Mouse (Mus musculus) liver, embryonic 15.5 days (tissue): ENCODE results near the gene Abca14. TPM values are rescaled to one million over a fixed set of nuclear protein-coding genes. Genes with fewer than 3 reads are reported as not detected.

Experiments
- ATAC-seq: fragments of 200-750 bp; cut with Nextera tagmentation; 2 replicates; pipeline ENCODE4 v1.8.0; 2017; ENCODE audit warnings: moderate number of reproducible peaks, mild to moderate bottlenecking, moderate library complexity; ENCODE audit not compliant: insufficient read depth
- H3K27ac ChIP-seq: fragments of 300-500 bp; sonication (generic); replicated peaks from 2 replicates; pipeline ENCODE4 v1.5.1; 2015; ENCODE audit warnings: mild to moderate bottlenecking, inconsistent platforms
- H3K27me3 ChIP-seq: fragments of 300-500 bp; sonication (generic); 2 replicates; pipeline ENCODE4 v1.6.1; 2015; ENCODE audit warnings: mild to moderate bottlenecking, inconsistent platforms
- H3K36me3 ChIP-seq: fragments of 300-500 bp; sonication (generic); replicated peaks from 2 replicates; pipeline ENCODE4 v1.6.1; 2015; ENCODE audit warnings: moderate library complexity, mild to moderate bottlenecking, inconsistent platforms
- H3K4me1 ChIP-seq: fragments of 300-500 bp; sonication (generic); replicated peaks from 2 replicates; pipeline ENCODE4 v1.6.1; 2015; ENCODE audit warnings: inconsistent platforms
- H3K4me2 ChIP-seq: fragments of 300-500 bp; sonication (generic); 2 replicates; pipeline ENCODE4 v1.6.1; 2015; ENCODE audit warnings: moderate library complexity, mild to moderate bottlenecking, inconsistent platforms
- H3K4me3 ChIP-seq: fragments of 300-500 bp; sonication (generic); replicated peaks from 2 replicates; pipeline ENCODE4 v1.5.1; 2015; ENCODE audit warnings: mild to moderate bottlenecking, inconsistent platforms
- H3K9ac ChIP-seq: fragments of 300-500 bp; sonication (generic); 2 replicates; pipeline ENCODE4 v1.6.1; 2015; ENCODE audit warnings: moderate library complexity, mild to moderate bottlenecking, inconsistent platforms
- H3K9me3 ChIP-seq: fragments of 300-500 bp; sonication (generic); replicated peaks from 2 replicates; pipeline ENCODE4 v1.6.1; 2016; ENCODE audit warnings: inconsistent platforms
- WGBS: fragments of 180-500 bp; shearing (Covaris S2); methylation state at CpG from one replicate; pipeline ENCODE4 v1.1.7; 2015; ENCODE audit warnings: mixed read lengths; ENCODE audit not compliant: insufficient replicate concordance; 5-methylcytosine and 5-hydroxymethylcytosine counted together
- polyA plus RNA-seq: library from polyadenylated mRNA; unstranded; fragments of >200 nt; fragmentation: Nextera tagmentation; extraction: Ambion mirVana; gene quantifications from 2 replicates; pipeline ENCODE4 v1.2.1, GENCODE M21; 2015

Abca14 gene
- polyA plus RNA-seq, 1 experiment from 2014 or later: not detected

DNA sequence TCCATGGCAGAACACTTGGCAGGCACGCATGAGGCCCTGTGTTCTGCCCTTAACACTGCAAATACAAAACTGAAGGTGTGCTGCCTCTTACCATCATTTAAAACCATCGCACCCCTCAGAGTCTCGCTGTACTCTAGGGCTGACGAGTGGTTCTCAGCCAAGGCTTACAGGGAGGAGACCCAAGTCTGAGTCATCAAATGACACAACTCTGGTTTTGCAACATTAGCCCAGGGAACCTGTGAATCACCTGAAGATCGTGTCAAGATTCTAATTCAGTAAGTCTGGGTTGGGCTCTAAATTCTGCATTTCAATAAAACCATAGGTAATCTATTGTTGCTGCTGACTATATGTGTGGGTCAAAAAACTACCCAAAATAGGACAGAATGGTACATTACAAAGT is 23.2 kb upstream of the Abca14 start:
- Histone ChIP-seq H3K9ac (no peak overlapping the region), H3K4me1 (0 out of 2 replicates have a peak, but pooled peaks cover 3% of the 10 kb centered on the region), H3K4me2 (no peak overlapping the region), H3K27ac (no peak overlapping the region), H3K36me3 (no peaks in the 10 kb centered on the region), H3K27me3 (no peaks in the 10 kb centered on the region), H3K9me3 (no peaks in the 10 kb centered on the region), H3K4me3 (no peak overlapping the region)
- no peak for ATAC-seq
- WGBS: 52% methylated on average over 5 of the region's 5 CpGs

DNA sequence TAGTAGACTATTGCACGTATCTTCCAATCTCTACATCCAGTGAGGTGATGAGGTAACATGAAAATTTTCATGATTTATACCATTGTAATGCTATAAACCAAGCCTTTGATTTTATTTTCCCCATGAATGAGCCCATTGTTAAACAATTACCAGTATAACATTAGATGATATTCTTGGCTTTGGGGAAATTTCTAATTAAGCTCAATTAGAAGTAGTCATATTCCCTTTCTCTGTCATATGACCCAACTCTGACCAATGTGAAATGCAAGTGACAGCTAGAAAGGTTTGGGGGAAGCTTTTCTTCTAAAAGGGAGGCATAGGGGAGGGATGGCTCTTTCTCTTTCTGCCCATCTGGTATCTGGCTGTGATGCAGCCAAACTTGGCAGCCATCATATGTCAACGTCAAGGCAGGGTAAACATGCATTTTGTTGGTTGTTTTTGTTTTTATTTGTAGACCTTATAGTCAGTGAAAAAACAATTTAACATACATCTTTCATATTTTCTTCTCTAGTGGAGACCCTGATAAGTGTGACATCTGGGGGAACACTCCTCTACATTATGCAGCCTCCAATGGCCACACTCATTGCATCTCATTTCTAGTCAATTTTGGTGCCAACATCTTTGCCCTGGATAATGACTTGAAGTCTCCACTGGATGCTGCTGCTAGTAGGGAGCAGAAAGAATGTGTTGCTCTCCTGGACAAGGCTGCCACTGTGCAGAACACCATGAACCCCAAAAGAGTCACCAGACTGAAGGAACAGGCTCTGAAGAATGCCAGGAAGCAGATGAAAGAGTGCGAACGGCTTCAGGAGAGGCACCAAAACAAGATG is 22.1 kb upstream of the Abca14 start:
- WGBS: 76% methylated on average over 4 of the region's 4 CpGs
- ATAC-seq: no peak
- Histone ChIP-seq H3K36me3 (no peaks in the 10 kb centered on the region), H3K4me3 (no peak overlapping the region), H3K9ac (no peak overlapping the region), H3K27me3 (no peaks in the 10 kb centered on the region), H3K4me2 (no peak overlapping the region), H3K9me3 (no peaks in the 10 kb centered on the region), H3K27ac (no peak overlapping the region), H3K4me1 (0 out of 2 replicates have a peak, but pooled peaks cover 3% of the 10 kb centered on the region)

DNA sequence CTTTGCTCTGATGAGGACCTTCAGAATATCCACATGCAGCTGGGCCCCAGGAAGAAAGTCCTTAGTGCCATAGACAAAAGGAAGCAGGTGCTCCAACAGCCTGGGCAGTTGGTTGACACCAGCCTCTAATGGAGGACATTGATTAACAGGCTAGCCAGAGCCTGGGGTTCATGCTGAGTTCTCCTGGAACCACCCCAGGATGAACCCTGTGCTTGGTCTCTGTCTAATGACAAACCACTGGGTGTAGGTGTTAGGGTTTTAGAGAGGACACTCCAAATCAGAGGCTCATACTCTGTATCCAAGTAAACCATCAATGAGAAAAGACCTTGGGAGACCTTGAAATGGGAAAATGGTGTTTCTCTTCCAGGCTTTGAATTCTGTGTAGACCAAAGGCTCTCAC is 20.9 kb upstream of the Abca14 start:
- no peaks in the 10 kb centered on the region for H3K27me3 ChIP-seq
- no peak overlapping the region for H3K9ac ChIP-seq
- no peak overlapping the region for H3K4me3 ChIP-seq
- ATAC-seq: no peak
- no peaks in the 10 kb centered on the region for H3K36me3 ChIP-seq
- H3K4me2 ChIP-seq: no peak overlapping the region
- H3K27ac ChIP-seq: no peak overlapping the region
- no peaks in the 10 kb centered on the region for H3K9me3 ChIP-seq
- H3K4me1 ChIP-seq: 0 out of 2 replicates have a peak, but pooled peaks cover 3% of the 10 kb centered on the region

DNA sequence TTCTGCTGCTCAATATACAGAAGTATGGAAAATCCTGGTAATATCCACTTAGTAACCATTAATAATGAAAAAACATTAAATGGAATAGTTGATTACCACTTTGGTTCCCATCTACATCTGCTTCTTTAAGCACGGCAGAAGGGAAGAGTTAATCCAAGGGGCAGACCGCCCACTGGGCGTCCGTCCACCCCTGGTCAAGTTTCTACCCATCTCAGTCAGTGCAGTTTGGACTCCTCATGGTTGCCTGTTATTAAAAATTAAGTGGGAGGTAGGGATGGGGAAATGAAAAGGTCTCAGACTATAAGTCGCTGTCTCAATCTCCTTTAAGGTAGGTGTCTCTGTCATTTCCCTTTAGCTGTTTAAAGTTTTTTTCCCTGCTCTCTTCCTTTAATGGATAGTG is 14.8 kb upstream of the Abca14 start:
- no peak for ATAC-seq
- 73% methylated on average over 5 of the region's 5 CpGs for WGBS

DNA sequence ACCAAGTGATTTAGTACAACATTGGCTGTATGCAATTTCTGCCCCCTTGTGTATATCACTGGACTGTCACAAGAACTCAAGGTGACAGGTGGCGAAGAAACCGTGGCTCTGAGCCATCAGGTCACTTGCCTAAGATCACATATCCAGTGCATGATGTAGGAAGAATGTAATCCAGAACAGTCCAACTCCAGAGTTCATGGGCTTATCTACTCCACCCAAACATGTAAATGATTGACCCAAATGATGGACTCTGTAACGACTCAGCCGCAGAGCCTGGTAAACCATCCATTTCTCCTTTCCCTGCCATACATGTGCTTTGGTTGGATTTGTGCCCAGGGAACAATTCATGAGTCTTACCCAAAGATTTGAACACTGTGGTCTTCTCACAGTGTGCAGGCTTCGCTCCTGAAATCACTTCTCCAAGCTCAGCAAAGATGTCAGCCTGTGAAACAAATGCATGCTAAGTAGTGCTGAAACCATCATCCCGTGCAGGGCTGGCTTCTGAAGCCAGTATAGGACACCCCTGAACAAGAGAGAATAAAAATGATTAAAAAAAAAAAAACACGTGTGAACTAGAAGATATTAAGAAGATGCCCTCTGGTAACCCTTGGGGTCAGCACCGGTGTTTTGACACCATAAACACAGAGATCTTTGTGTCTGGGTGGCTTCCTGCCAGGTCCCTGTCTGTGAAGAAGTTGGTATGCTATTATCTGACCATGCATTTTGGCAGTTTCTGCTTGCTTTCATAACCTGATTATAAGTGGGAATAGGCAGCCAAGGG is 14.2 kb upstream of the Abca14 start:
- 55% methylated on average over 8 of the region's 8 CpGs for WGBS
- Histone ChIP-seq H3K9ac (no peak overlapping the region), H3K27me3 (no peaks in the 10 kb centered on the region), H3K4me2 (no peak overlapping the region), H3K36me3 (no peaks in the 10 kb centered on the region), H3K9me3 (no peaks in the 10 kb centered on the region), H3K4me1 (no peaks in the 10 kb centered on the region), H3K4me3 (no peak overlapping the region), H3K27ac (peak overlapping the region; percentile 57; the same call in 1 of the 2 replicates)
- ATAC-seq: peak; percentile 79

More for the DNA sequence above, 14.8 kb upstream of the Abca14 start:
- H3K27ac ChIP-seq: peak overlapping the region; percentile 33; the same call in 1 of the 2 replicates
- H3K27me3 ChIP-seq: no peaks in the 10 kb centered on the region
- no peaks in the 10 kb centered on the region for H3K4me1 ChIP-seq
- no peaks in the 10 kb centered on the region for H3K9me3 ChIP-seq
- no peak overlapping the region for H3K4me3 ChIP-seq
- no peak overlapping the region for H3K4me2 ChIP-seq
- no peak overlapping the region for H3K9ac ChIP-seq
- H3K36me3 ChIP-seq: no peaks in the 10 kb centered on the region

DNA sequence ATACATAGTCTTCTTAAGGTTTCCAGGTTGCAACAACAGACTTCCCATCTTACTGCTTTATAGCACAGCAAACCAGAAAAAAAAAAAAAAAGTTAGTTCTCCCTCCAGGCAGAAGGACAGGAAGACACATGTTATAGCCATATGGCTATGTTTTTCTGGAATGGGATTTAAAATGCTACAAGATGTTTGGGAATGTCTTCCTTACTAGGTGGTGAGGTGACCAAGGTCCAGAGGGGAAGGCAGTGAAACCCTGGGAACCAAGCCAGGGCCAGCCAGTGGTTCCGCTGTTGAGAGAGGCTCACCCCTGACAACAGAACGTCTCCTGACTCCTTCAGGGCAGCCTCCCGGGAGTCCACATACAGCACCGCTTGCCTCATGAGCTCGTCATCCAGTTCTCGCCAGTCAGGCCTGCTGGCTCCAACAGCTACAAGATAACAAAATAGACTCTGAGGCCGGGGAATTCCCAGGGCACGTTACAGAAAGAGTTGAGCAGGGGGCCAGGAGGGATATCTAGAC is 13.6 kb upstream of the Abca14 start:
- Histone ChIP-seq H3K9ac (no peak overlapping the region), H3K4me1 (no peaks in the 10 kb centered on the region), H3K27ac (peak overlapping the region; percentile 57; the same call in 1 of the 2 replicates), H3K4me2 (no peak overlapping the region), H3K4me3 (no peak overlapping the region), H3K36me3 (no peaks in the 10 kb centered on the region), H3K27me3 (no peaks in the 10 kb centered on the region), H3K9me3 (no peaks in the 10 kb centered on the region)
- WGBS: 52% methylated on average over 8 of the region's 8 CpGs
- ATAC-seq: peak; percentile 35

DNA sequence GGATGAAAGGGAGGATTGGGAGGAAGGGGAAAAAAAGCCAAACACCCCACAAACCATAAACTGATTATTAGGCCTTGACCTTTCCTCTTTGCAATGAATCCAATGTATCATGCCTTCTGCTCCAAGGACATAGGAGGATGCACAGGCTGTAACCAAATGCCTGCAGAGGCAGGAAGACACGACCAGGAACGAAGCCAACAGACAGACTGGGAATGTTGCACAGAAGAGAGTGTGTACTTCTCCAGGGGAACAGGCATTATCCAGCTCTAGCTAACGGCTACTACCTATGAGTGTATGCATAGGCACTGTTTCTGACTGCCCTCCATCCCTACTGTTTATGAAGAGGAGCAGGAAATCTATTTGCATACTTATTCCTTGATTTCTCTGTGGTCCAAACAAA is 11.6 kb upstream of the Abca14 start:
- 53% methylated on average over 3 of the region's 3 CpGs for WGBS
- no peak for ATAC-seq
- H3K4me1 ChIP-seq: no peaks in the 10 kb centered on the region
- H3K4me3 ChIP-seq: no peak overlapping the region
- H3K27ac ChIP-seq: no peak overlapping the region
- no peak overlapping the region for H3K9ac ChIP-seq
- H3K4me2 ChIP-seq: no peak overlapping the region
- no peaks in the 10 kb centered on the region for H3K9me3 ChIP-seq
- no peaks in the 10 kb centered on the region for H3K27me3 ChIP-seq
- H3K36me3 ChIP-seq: no peaks in the 10 kb centered on the region

DNA sequence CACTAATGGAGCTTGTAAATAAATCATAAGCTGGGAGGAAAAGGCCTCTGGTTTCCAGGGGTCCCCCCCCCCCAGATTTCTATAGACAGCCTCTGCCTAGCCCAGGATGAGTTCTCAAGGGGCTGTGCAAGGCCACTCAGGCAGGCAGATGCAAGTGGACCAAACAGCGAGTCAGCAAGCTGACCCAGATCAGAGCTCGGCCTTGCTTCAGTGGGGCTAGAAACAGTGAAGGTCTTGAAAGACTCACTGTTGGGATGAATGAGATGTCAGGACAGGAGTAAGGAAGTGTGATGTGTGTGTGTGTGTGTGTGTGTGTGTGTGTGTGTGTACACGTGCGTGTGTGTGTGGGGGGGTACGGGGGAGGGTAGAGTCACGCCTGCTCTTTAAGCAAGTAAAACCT is 10.9 kb upstream of the Abca14 start:
- Histone ChIP-seq H3K4me1 (no peaks in the 10 kb centered on the region), H3K27me3 (no peaks in the 10 kb centered on the region), H3K27ac (no peak overlapping the region), H3K4me2 (no peak overlapping the region), H3K36me3 (no peaks in the 10 kb centered on the region), H3K4me3 (no peak overlapping the region), H3K9ac (no peak overlapping the region), H3K9me3 (no peaks in the 10 kb centered on the region)
- ATAC-seq: no peak
- WGBS: 67% methylated on average over 6 of the region's 6 CpGs

DNA sequence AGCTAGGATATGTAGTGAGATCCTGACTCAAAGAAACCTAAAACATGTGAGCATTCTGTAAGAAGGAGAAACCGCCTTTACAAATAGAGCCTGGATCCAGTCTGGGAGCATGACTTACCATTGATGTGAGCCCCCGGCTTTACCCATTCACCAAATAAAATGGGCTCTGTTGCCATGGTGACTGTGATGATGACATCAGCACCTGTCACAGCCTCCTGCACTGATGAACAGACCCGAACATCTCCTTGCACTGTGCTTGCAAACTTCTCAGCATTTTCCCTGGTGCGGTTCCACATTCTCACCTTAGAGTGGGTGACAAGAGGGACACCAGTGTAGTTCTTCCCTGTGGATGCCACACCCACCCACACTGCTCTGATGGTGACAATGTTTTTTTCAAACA is 8.6 kb upstream of the Abca14 start:
- H3K9ac ChIP-seq: no peak overlapping the region
- no peak overlapping the region for H3K27ac ChIP-seq
- H3K4me2 ChIP-seq: no peak overlapping the region
- H3K27me3 ChIP-seq: no peaks in the 10 kb centered on the region
- H3K4me1 ChIP-seq: no peaks in the 10 kb centered on the region
- no peak for ATAC-seq
- H3K36me3 ChIP-seq: no peaks in the 10 kb centered on the region
- WGBS: 69% methylated on average over 4 of the region's 4 CpGs
- H3K9me3 ChIP-seq: no peaks in the 10 kb centered on the region
- H3K4me3 ChIP-seq: no peak overlapping the region

DNA sequence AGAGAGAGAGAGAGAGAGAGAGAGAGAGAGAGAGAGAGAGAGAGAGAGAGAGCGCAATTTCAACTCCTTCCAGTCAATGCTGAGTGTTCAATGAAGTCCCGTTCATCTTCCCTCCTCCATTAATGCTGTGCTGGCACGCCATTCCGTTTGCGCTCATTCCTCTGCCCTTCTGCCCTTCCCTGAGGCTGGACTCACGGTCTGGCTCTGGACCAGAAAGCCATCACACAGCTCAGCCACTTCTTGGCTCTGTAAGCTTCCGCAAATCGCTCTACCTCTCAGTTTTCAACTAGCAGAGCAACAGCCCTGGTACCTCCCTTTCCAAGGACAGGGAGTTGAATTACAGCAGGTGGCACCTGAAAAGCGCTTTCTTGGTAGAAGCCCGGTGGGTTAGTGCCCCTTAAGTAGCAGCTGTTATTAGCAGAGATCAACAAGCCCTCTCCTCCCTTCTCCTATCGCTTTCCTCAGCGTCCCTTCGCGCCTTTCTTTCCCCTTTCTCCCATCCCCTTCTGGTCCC is 2.5 kb upstream of the Abca14 start:
- Histone ChIP-seq H3K4me2 (peak overlapping the region; percentile 39), H3K27me3 (peaks cover 16% of the 10 kb centered on the region), H3K4me3 (no peak overlapping the region), H3K36me3 (no peaks in the 10 kb centered on the region), H3K27ac (no peak overlapping the region), H3K9me3 (no peaks in the 10 kb centered on the region), H3K4me1 (no peaks in the 10 kb centered on the region), H3K9ac (no peak overlapping the region)
- WGBS: 4% methylated on average over 14 of the region's 14 CpGs
- ATAC-seq: no peak

DNA sequence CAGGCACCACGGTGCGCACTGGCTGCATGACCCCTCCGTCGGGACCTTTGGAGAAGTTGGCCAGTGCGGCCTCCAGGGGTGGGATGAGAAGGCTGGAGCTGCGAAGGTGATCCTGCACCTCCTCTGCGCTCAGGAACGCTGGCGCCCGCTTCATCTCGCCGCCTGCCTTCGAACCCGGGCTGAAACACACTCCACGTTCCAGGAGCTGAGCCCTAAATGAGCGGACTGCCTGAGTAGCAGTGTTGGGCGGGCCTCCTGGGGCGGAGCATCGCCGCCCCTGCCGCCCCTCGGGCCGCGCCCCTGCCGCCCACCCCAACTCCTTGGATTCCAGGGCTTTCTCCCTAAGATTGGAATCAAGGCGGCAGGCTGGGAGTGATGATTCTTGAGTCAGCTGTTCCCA is 2.0 kb upstream of the Abca14 start, which contains the start of gene Crym:
Gene Crym, minus strand, starts transcription at position 341 of the 400 bp plus-strand sequence.
- 4% methylated on average over 26 of the region's 26 CpGs for WGBS
- H3K27me3 ChIP-seq: peaks cover 16% of the 10 kb centered on the region
- H3K9ac ChIP-seq: no peak within 1 kb of the TSS
- no peaks in the 10 kb centered on the region for H3K9me3 ChIP-seq
- no peak within 1 kb of the TSS for H3K4me3 ChIP-seq
- H3K4me1 ChIP-seq: no peaks in the 10 kb centered on the region
- H3K27ac ChIP-seq: no peak within 1 kb of the TSS
- H3K4me2 ChIP-seq: peak within 1 kb of the TSS; percentile 39
- no peak for ATAC-seq
- no peaks in the 10 kb centered on the region for H3K36me3 ChIP-seq
